Mouse (Mus musculus): ENCODE measurements around the gene Dennd1a.

Dennd1a gene

DNA sequence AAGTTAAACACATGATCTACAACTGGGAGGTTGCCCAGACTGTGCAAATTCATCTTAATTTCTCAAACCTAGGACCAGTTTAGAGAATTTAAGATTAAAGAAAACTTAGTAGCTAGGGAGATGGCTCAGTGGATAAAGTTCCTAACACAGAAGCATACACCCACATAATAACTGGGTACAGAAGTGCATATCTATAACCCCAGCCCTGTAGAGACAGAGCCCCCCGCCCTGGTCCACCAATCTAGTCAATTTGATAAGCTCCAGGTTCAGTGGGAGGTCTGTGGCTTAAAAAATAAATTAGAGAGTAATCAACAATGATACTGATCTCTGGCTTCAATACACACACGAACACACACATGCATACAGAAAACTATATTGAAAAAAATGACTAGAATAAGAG is 51.6 kb downstream of the Dennd1a start:
- in situ Hi-C loops (cut with MboI, MseI): no loop called here

DNA sequence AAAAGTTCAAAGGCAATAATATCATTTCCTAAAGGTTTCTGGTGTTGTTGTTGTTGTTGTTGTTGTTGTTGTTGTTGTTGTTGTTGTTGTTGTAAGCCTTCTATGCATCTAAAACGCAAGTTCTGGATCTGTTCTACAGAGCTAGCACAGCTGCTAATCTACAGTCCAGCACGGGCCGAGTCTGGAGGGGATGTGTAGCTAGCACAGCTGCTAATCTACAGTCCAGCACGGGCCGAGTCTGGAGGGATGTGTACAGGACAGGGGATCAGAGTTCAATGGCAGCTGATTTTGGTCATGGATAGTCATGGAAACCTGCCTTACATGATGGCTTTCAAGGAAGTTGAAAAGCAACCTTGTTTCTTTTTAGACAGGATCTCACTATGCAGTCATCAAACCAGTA is 57.3 kb downstream of the Dennd1a start:
- in situ Hi-C loops (cut with MboI, MseI): no loop called here

DNA sequence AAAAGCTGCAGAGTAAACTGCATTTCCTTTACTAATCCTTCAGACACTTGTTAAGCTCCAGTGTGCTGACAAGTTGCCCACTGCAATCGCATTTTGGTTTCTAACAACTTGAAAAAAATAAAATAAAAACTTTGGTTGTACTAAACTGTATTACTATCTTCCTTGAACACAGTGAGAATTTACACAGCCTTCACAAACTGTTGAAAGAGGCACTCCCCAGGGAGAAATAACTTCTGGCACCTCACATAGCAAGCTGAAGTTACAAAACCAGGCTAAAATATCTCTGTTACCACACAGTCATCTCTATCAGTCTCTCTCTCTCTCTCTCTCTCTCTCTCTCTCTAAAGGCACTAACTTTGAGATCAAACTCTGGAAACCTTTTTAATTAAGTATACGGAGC is 63.4 kb downstream of the Dennd1a start:
- in situ Hi-C loops (cut with MboI, MseI): no loop called here

DNA sequence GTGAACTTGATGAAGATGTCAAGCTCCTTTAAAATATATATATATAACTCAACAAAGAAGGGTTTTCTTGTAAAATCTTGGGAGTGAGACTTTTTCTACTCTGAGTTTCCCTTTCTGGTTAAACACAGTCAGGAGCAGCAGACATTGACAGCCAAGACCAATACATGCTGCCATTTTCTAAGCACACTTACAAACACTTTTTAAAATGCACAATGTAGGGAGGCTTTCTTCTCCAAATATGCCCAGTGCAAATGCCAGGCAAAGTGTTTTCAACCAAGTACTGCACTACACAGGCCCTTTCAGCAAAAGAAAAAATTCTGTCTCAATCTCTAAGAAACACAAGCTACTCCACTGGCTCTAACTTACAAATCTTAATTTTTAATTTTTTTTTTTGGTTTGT is 65.7 kb downstream of the Dennd1a start:
- in situ Hi-C loops (cut with MboI, MseI): no loop called here

DNA sequence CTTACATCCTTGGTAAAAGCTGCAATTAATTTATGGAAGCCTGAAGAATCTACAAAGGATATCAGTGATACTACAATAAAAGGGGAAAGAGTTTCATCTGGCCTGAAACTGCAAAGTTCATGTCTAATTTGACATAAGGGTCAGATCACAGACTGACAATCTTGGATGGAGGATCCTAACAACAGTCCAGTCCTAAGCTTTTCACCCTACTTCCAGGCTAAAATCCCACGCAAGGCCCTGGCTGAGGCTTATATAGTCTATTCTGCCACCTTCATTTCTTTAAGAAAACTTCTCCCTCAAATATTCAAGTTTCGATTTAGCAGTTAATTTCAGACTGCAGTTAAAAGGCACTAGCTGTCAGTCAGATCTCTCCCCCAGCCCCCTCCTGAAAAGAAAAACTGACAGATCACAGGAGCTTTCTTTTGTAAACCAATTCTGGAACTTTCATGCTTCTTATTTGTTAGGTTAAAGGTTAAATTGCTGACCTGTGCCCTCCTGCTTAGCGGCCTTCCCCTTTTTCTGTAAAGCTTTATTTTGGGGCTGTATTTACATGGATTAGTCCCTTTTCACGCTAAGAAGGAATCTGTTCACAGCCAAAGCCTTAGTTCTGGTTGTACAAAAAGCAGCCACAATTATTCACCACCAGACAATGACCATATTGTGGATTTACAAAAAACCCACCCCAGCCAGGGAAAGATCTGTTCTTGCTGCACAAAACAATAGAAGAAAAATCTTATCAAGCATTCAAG is 66.3 kb downstream of the Dennd1a start:
- in situ Hi-C loops (cut with MboI, MseI): no loop called here

DNA sequence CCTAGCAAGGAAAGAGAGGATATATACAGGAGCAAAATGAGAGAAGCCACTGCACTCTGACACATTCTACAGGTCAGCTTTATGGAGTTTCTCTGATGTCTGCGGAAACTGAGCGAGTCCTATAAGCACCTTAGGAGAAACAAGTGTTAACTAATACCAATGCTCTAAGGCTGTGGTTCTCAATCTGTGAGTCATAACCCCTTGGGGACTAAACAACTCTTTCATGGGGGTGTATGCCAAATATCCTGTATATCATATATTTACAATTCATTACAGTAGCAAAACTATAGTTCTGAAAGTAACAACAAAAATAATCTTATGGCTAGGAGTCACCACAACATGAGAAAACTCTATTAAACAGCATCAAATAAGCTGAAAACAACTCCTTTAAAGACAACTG is 67.5 kb downstream of the Dennd1a start:
- in situ Hi-C loops (cut with MboI, MseI): no loop called here

DNA sequence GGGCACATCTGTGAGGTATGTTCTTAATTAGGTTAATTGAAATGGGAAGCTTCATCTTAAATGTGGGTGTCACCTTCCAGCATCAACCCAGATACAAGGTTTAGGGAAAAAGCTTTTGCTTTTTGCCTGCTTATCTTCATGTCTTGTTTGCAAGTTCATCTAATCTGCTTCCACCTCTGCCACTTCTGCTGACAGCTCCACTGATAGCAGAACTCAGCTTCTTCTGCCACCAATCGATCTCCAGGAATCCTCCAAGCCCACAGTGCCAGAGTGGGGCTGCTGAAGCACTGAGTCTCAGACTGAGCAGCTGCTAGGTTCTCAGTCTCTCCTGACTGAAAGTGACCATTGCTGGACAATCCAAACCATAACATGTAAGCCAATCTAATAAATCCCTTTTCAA is 74.1 kb downstream of the Dennd1a start:
- in situ Hi-C loops (cut with MboI, MseI): no loop called here

DNA sequence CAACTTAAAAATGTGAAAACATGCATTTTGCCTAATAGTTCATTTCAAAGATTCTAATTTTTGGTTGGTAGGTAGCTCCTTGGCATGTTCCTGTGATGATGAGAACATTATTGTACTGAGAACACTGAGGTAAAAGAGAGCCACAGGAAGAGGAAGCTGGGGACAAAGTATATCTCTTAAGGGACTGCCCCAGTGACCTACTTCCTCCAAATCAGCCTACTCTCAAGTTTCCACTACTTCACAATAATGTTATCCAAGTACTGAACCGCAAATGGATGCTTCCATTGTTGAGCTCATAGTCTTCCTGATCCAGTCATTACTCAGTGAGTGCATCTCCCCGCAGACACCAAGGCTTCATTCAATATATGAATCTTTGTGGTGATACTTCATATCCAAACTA is 75.8 kb downstream of the Dennd1a start:
- in situ Hi-C loops (cut with MboI, MseI): no loop called here

DNA sequence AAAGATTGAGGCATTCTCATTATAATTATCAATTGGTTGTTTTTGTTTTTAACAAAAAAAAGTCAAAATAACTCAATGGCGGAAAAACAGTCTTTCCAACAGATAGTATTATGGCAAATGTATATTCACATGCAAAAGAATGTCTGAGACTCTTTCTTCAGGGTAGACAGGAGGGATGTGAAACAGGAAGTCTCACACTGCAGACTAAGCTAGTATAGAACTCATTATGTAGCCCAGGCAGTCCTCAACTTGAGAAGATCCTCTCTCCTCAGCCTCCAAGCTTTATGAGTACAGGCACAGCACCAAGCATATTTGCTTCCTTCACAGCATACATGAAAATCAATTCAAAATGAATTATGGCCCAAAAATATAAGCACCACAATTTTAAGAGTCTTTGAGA is 79.4 kb downstream of the Dennd1a start:
- in situ Hi-C loops (cut with MboI, MseI): no loop called here

DNA sequence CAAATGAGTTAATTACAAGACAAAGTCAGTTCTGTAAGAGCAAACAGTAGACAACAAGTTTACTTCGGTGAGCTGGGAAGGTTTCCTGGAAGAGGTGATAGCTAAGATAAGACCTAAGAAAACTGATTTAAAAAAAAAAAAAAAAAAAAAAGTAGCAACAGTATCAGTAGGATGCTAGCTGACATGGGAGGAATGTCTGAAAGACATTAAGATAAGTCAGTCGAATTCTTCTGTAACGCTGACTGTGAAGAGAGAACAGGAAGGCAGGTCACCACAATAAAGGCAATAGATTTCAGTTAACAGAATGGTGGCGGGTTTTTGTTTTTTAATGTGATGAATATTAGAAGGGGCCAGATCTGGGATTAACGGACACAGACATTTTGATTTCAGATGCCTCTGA is 81.9 kb downstream of the Dennd1a start:
- in situ Hi-C loops (cut with MboI, MseI): no loop called here

DNA sequence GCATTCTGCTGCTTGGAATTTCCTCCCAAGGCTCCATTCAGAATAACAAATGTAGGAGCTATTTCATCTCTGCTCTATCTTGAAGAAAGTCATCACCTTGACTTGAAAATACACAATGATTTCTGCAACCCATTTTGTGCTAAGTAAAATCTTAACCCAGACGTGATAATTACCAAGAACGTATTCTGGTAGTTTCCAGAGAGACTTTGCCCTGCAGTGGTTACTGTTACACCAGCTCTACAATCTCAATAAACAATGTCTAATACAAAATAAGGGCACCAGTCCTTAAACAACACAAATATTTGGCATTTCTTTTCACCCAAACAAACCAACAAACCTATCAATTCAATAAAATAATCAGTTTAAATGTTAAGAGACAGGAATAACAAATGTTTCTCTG is 82.5 kb downstream of the Dennd1a start:
- in situ Hi-C loops (cut with MboI, MseI): no loop called here

DNA sequence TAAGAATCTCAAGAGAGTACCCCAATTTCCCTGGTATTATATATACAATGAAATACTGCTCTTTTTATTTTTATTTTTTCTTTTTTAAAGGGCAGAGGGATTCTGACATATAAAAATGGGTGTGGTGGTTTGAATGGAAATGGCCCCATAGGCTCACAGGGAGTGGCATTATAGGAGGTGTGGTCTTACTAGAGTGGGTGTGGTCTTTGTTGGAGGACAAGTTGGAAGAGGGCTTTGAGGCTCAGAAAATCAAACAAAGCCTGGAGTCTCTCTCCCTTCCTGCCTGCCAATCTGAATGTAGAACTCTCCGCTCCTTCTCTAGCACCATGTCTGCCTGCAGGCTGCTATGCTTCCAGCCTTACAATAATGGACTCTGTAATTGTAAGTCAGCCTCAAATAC is 89.1 kb downstream of the Dennd1a start:
- in situ Hi-C loops (cut with MboI, MseI): no loop called here

DNA sequence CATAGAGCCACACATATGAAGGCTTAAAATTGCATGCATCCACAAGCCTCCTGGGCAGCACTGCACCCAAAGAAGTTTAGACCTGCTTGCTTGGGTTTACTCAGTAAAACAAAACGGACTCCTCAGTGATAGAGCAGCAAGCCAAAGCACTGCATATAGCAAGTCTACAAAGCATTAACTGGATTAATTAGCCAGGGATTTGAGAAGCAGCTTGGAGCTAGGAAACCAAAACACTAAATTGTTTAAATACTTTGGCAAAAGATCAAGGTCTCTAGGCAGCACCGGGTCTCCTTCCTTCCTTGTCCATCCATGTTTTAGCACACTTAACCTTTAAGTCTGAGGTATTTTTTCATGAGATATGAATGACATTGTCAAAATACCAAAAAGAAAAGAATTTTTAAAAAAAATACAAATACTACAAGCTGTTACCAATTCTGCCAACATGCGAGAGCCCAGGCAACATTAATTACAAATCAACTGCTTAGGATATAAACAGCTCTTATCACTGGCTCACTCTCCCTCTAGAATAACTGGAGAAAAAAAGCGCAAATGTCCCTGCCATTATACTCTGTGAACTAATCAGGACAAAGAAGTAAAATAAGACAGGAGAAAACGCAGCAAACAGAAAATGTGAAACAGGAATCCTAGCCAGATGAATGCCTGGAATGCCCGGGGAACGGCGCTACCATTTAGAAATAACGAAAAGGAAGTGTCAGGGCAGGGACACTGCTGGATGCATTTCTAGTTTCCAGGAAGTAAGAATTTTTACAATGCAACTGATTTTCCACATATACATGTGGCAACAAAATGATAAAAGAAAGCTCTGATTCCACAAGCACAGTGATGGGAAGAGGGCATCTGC is 90.8 kb downstream of the Dennd1a start:
- in situ Hi-C loops (cut with MboI, MseI): no loop called here

DNA sequence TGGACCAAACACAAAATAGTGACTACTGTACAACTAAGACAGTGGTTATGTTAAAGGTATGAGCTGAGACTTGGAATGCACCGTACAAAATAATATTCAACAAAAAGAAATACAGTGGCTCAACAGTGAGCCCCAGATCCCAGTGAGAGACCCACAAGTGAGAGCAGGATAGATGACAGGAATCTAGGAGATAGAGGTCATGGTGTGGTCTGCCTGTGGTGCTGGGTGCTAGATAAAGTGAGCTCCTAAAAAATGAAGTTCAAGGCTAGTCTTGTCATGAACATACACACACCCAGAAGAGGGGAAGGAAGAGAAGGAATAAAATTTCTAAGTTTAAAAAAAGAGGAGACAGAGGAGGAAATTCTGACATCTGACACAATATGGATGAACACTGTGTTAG is 95.2 kb downstream of the Dennd1a start:
- in situ Hi-C loops (cut with MboI, MseI): no loop called here

DNA sequence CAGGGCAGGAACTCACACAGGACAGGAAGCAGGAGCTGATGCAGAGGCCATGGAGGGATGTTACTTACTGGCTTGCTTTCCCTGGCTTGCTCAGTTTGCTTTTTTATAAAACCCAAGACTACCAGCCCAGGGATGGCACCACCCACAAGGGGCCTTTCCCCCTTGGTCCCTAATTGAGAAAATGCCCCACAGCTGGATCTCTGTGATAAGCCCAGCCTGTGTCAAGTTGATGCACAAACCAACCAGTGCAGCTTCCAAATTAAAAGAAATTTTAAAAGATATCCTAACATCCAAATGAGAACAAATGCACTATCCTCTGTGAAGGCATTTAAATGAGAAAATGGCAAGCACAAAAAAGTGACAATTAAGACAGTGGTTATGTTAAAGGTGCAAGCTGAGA is 95.6 kb downstream of the Dennd1a start:
- in situ Hi-C loops (cut with MboI, MseI): no loop called here

DNA sequence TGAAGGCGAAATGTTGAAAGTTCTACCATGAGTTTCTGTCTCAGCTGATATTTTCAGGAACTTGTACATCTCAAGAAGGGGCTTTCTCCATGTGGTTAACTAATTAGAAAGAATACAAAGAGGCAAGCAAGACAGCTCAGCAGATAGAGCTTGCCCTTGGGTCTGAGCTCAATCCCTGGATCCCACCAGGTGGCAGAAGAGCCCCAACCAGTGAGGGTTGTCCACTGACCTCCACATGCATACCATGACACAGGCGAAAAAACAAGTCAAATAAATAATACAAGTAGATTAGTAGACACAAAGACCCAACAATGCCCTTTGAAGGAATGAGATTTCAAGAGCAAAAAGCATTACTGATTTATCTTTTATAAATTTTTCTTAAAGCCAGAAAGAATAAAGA is 100.8 kb downstream of the Dennd1a start:
- in situ Hi-C loops (cut with MboI, MseI): no loop called here

DNA sequence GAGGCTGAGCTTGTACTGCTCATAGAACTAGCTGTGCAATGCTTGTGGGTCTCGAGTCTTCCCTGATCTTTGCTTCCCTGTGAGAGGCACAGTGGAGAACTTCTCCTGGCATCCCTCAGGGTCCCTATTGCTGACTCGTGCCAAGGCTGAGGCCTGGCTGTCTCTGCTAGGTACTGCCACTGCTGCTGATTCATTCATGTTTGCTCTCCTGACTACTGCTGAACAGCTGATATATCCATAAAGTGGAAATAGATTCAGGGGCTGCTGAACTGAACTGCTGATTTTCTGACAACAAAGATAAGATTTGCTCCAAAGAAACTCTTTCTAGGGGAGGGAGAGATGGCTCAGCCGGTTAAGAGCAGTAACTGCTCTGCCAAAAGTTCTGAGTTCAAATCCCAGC is 102.2 kb downstream of the Dennd1a start:
- in situ Hi-C loops (cut with MboI, MseI): no loop called here

DNA sequence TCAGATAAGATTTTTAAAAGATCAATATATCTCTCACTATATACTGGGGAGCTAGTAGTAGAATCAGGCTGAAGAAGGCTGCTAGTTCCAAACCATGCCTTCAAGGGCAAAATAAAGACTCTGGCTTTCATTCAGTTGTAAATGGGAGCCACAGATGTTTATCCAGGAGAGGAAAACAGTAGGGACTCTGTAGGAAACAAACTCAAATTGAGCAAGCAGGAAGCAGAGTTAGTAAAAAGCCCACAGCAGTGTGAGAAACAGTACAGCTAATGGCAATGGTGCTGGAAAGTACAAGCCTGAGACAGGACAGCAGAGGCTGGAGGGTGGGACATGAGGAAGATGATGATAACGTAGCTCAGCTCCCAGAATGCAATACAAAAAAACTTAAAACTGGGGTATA is 103.3 kb downstream of the Dennd1a start:
- in situ Hi-C loops (cut with MboI, MseI): no loop called here

DNA sequence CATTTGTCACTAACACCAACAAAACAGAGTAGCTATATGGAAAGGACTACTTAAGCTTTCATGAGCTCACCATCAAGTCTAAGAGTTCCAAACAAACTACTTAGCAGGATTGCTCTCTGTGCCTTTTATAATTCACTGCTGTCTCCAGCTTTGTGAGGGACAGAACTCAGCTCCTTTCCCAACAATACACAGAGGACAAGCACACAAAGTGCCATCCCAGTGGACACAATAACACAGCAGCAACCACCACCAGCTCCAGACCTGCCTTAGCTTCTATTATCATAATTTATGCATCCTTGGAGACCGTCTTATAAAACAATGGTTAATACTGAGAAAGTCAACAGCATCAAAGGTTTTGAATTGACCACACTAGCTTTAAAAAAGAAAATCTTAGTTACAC is 104.9 kb downstream of the Dennd1a start:
- in situ Hi-C loops (cut with MboI, MseI): no loop called here

DNA sequence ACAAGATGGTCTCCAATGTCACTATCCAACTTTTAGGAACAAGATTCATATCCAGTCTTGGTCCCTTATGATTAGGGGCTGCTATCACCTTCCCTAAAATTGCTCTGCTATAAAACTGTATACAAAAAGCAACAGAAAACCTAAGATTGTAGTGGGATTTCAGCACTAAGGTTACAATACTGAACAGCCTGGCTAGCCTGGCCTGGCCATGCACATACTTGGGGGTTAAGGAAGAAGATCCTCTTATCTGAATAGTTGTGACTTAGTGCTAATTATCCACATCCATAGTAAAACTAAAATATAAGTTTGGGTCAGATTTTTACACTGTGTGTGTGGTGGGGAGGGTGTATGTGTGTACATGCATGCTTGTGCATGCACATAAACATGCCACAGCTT is 109.6 kb downstream of the Dennd1a start:
- in situ Hi-C loops (cut with MboI, MseI): loop anchor here in 1 of 2 experiments (10.0 kb wide), 1 partner anchor 513 kb away; no protein-coding TSS in a partner anchor

DNA sequence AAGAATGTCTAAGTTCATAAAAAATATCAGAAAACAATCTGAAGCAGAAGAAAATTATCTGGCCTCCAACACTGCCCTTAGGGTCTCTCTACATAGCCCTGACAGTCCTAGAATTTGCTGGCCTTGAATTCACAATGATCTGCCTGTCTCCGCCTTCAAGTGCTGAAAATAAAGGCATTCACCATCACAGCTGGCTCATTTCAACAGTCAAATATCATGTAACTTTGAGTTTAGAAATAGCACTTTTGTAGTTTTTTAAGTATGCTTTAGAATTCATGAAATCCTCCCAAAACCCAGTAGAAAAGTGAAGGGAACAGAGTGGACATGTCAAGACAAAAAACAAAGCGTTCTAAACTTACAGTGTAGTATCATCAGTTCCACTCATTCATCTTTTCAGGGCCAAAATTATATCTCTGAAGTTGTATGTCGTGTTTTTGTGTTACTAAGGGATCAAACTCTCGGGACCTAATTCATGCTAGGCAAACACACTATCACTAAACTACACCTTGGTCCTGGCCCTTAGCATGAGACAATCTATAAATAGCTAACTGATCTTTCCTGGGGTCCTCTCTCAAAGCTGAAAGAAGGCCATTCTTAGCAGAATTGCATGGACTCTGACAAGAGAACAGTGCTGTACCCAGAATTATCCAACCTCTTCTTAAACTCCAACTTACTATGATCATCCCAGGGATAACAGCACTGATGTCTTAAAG is 110.2 kb downstream of the Dennd1a start:
- in situ Hi-C loops (cut with MboI, MseI): loop anchor here in 1 of 2 experiments (10.0 kb wide), 1 partner anchor 512 kb away; no protein-coding TSS in a partner anchor

DNA sequence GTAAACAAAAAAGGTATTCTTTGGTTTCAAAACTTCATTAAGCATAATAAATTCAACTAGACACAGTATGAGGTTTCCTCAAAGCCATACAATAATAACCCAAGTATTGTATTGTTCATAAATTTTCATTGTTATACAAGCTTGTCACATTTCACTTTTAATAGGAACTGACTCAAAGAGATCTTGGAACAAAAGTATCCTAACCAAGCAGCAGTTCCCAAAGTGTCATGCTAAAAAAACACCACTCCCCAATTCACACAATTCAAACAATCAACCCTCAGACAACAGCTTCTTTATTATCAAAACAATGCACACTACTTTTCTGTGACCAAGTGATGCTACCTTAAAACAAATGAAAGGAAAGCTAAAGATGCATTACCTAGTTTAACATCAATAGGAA is 111.9 kb downstream of the Dennd1a start:
- in situ Hi-C loops (cut with MboI, MseI): loop anchor here in 1 of 2 experiments (10.0 kb wide), 1 partner anchor 510 kb away; no protein-coding TSS in a partner anchor
